Mouse (Mus musculus): ENCODE data around the gene Rbfox1. TPM values are rescaled to one million over a fixed set of nuclear protein-coding genes. Genes with fewer than 3 reads are reported as not detected.

Gene Rbfox1
- polyA plus RNA-seq, 1 experiment from 2014 or later, result 13.9 TPM

DNA sequence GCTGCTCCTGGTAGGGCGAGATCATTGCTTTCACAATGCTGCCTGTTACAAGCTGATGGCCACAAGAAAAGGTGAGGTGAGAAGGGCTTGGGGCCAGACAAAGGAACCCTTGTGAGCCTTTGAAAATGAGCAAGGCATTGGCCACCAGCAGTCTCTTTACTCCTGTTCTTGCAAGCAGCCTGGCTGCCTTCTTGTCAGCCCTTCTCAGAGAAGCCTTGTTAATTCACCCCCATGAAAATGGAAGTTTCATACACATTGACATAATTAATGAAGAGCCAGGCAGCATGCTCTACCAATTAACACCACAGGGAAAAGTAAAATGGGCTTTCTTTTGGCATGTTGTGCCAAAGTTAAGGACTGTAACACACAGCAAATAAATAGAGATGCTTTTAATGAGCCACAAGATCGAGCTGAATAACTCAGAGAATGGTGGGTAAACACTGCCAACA, 1076.8 kb downstream of the Rbfox1 start:
- no peaks in the 10 kb centered on the region for H3K36me3 ChIP-seq (ENCODE audit: control insufficient read depth, insufficient read depth, low read length)
- WGBS, result 37% methylated on average over 2 of the region's 2 CpGs
- no peak overlapping the region for H3K27ac ChIP-seq (replicated peaks; ENCODE audit: low read depth, low read length)
- H3K9ac ChIP-seq (ENCODE audit: low read depth, low read length), result no peak overlapping the region
- ATAC-seq (ENCODE audit: low read depth), result no peak
- no peaks in the 10 kb centered on the region for H3K27me3 ChIP-seq (replicated peaks; ENCODE audit: control insufficient read depth, insufficient read depth, low read length)
- no peaks in the 10 kb centered on the region; the same call in 1 of the 2 replicates for H3K4me1 ChIP-seq (ENCODE audit: control insufficient read depth, insufficient read depth, low read length)
- DNase-seq (ENCODE audit: low spot score), result no peak
- no peaks in the 10 kb centered on the region for H3K9me3 ChIP-seq (ENCODE audit: control insufficient read depth, low read length)
- H3K4me2 ChIP-seq (ENCODE audit: low read depth, low read length), result no peak overlapping the region
- H3K4me3 ChIP-seq (ENCODE audit: low read depth, low read length), result no peak overlapping the region

DNA sequence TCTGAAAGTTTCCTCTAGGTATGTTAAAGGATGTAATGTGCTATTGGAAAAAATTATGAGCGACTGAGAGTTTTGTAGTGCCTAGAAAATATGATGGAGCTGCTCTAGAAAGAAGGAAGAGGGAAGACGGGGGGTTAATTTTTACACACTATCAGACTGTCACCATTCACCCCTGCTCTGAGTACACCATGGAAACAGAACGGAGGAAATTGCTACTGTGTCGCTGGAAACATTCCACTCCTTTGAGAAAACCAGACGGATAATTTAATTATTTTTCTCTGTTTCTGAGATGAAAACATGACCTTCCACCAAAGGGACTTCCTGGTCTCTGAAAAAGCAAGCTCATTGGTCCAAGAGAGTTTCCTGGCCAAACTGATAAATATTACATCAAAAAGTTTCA, 1077.4 kb downstream of the Rbfox1 start:
- Histone ChIP-seq H3K4me3 (ENCODE audit: low read depth, low read length) (no peak overlapping the region), H3K4me1 (ENCODE audit: control insufficient read depth, insufficient read depth, low read length) (no peaks in the 10 kb centered on the region; the same call in 1 of the 2 replicates), H3K27me3 (replicated peaks; ENCODE audit: control insufficient read depth, insufficient read depth, low read length) (no peaks in the 10 kb centered on the region), H3K4me2 (ENCODE audit: low read depth, low read length) (no peak overlapping the region), H3K27ac (replicated peaks; ENCODE audit: low read depth, low read length) (no peak overlapping the region), H3K36me3 (ENCODE audit: control insufficient read depth, insufficient read depth, low read length) (no peaks in the 10 kb centered on the region), H3K9me3 (ENCODE audit: control insufficient read depth, low read length) (no peaks in the 10 kb centered on the region), H3K9ac (ENCODE audit: low read depth, low read length) (no peak overlapping the region)
- 33% methylated on average over 5 of the region's 5 CpGs for WGBS
- no peak for ATAC-seq (ENCODE audit: low read depth)
- no peak for DNase-seq (ENCODE audit: low spot score)

DNA sequence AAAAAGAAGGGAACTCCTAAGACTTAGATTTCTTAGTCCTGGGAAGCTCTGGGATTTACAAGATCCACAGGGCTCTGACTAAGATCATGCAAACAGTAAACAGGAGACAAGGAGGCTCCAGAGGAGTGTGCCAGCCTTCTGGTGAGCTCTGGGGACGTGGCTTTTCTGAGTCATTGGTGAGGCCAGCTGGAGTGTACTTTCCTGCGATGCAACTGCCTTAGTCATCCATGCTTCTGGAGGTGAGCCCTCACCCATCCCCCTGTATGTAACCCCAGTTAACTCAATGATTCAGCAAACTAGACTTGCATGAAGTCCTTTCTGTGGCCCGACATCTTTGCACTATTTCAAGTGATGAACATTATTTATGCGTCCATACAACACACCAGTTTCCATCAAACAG, 1078.4 kb downstream of the Rbfox1 start:
- Histone ChIP-seq H3K27ac (replicated peaks; ENCODE audit: low read depth, low read length) (no peak overlapping the region), H3K9me3 (ENCODE audit: control insufficient read depth, low read length) (no peaks in the 10 kb centered on the region), H3K36me3 (ENCODE audit: control insufficient read depth, insufficient read depth, low read length) (no peaks in the 10 kb centered on the region), H3K4me2 (ENCODE audit: low read depth, low read length) (no peak overlapping the region), H3K9ac (ENCODE audit: low read depth, low read length) (no peak overlapping the region), H3K27me3 (replicated peaks; ENCODE audit: control insufficient read depth, insufficient read depth, low read length) (no peaks in the 10 kb centered on the region), H3K4me1 (ENCODE audit: control insufficient read depth, insufficient read depth, low read length) (no peaks in the 10 kb centered on the region; the same call in 1 of the 2 replicates), H3K4me3 (ENCODE audit: low read depth, low read length) (no peak overlapping the region)
- 83% methylated on average over 4 of the region's 4 CpGs for WGBS
- DNase-seq (ENCODE audit: low spot score) (no peak), ATAC-seq (ENCODE audit: low read depth) (no peak)

DNA sequence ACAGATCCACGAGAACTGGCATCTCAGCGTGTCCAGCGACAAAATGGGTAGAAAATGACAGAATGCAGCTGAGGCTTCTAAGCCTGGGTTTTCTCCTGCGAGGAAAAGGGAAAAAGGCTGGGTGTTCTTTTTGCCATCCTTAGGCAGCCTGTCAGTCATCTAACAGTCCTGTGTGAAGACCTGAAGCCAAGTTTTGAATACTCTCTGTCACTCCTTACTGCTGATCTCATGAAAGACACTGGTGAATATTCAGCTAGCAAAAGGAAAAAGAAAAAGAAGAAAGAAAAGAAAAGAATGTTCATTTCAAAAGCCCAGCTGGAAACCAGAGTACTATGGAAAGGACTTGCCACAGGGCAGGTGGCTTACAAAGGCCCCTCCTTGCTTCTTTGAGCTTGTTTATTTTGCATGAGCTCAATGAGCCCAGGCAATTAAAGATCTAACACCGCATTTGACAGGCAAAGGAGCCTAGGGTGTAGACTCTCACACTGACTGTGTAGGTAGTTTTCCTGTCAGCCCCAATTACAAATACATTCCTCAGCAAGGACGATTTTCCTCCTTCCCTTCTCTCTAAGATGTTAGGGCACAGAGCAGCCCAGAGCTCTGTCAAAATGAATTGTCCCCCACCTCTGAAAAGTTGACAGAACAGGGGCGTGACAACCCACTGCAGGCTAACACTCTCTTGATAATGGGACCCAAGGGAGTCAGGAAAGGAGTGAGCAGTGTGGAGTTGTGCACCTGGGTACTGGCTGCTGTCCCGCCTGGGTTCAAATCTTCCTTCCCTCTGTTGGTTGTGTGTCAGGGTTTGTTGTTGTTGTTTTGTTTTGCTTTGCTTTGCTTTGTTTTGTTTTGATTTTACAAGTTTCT, 1079.8 kb downstream of the Rbfox1 start:
- Histone ChIP-seq H3K9ac (ENCODE audit: low read depth, low read length) (no peak overlapping the region), H3K4me2 (ENCODE audit: low read depth, low read length) (no peak overlapping the region), H3K27me3 (replicated peaks; ENCODE audit: control insufficient read depth, insufficient read depth, low read length) (no peaks in the 10 kb centered on the region), H3K4me3 (ENCODE audit: low read depth, low read length) (no peak overlapping the region), H3K27ac (replicated peaks; ENCODE audit: low read depth, low read length) (no peak overlapping the region), H3K36me3 (ENCODE audit: control insufficient read depth, insufficient read depth, low read length) (no peaks in the 10 kb centered on the region), H3K4me1 (ENCODE audit: control insufficient read depth, insufficient read depth, low read length) (no peaks in the 10 kb centered on the region; the same call in 1 of the 2 replicates), H3K9me3 (ENCODE audit: control insufficient read depth, low read length) (no peaks in the 10 kb centered on the region)
- ATAC-seq (ENCODE audit: low read depth) (no peak), DNase-seq (ENCODE audit: low spot score) (no peak)
- WGBS, result 10% methylated on average over 8 of the region's 8 CpGs

DNA sequence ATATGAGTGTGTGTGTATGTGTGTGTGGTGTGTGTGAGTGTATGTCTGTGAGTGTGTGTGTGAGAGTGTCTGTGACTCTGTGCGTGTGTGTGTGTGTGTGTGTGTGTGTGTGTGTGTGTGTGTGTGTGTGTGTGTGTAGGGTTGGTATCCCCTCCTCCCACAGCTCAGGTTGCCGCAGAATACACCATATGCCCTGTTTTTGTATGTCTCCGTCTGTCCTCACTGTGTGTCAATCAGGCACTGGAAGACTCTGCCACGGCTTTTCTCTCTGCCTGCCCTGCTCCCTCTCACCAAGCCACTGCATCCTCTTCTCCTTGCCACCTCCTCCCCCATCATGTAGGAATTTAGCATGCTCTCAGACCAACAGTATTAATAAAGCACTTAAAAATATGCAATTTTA, 1084.8 kb downstream of the Rbfox1 start:
- Histone ChIP-seq H3K9ac (ENCODE audit: low read depth, low read length) (no peak overlapping the region), H3K36me3 (ENCODE audit: control insufficient read depth, insufficient read depth, low read length) (no peaks in the 10 kb centered on the region), H3K4me2 (ENCODE audit: low read depth, low read length) (no peak overlapping the region), H3K27ac (replicated peaks; ENCODE audit: low read depth, low read length) (no peak overlapping the region), H3K9me3 (ENCODE audit: control insufficient read depth, low read length) (no peaks in the 10 kb centered on the region), H3K4me3 (ENCODE audit: low read depth, low read length) (no peak overlapping the region), H3K27me3 (replicated peaks; ENCODE audit: control insufficient read depth, insufficient read depth, low read length) (no peaks in the 10 kb centered on the region), H3K4me1 (ENCODE audit: control insufficient read depth, insufficient read depth, low read length) (no peaks in the 10 kb centered on the region)
- DNase-seq (ENCODE audit: low spot score) (no peak), ATAC-seq (ENCODE audit: low read depth) (no peak)
- WGBS, result 94% methylated on average over 2 of the region's 4 CpGs

DNA sequence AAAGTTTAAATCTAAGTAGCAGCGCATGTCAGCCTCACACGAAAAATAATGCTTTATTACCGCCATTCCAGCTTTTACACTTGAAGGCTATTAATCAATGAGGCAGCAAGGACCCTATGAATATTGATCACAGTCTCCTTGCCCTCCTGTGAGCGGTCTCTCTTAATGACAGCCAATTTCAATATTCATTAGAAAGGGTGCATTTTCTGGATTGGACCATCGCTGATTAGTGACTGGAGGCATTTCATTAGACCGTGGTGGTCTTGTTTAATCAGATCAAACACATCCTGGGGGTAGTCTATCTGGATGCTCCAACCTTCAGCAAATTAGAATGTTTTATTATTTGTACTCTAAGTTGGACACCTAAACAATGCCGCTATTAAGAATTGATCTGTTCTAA, 1091.2 kb downstream of the Rbfox1 start:
- Histone ChIP-seq H3K4me1 (ENCODE audit: control insufficient read depth, insufficient read depth, low read length) (no peaks in the 10 kb centered on the region), H3K9me3 (ENCODE audit: control insufficient read depth, low read length) (no peaks in the 10 kb centered on the region), H3K4me3 (ENCODE audit: low read depth, low read length) (no peak overlapping the region), H3K27ac (replicated peaks; ENCODE audit: low read depth, low read length) (no peak overlapping the region), H3K27me3 (replicated peaks; ENCODE audit: control insufficient read depth, insufficient read depth, low read length) (no peaks in the 10 kb centered on the region), H3K4me2 (ENCODE audit: low read depth, low read length) (no peak overlapping the region), H3K9ac (ENCODE audit: low read depth, low read length) (no peak overlapping the region), H3K36me3 (ENCODE audit: control insufficient read depth, insufficient read depth, low read length) (no peaks in the 10 kb centered on the region)
- DNase-seq (ENCODE audit: low spot score), result no peak
- no peak for ATAC-seq (ENCODE audit: low read depth)
- 84% methylated on average over 7 of the region's 7 CpGs for WGBS

DNA sequence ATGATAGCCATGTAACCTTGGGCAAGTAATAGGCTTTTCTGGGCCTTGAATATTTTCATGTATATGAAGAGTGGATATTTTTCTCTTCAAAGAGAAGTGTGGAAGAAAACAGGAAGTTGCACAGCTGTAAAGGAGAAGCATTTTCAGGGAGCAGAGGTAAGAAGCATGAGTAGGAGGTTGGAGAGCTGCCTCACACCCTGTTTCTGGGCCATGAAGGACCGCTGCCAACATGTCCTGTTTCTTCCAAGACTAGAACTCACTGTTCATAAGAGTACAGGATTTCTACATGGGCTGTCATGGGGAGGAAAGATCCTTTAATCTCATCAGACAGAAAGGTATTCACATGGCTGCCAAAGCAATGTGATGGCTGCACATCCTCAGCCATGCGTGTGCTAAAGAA, 1098.8 kb downstream of the Rbfox1 start:
- 98% methylated on average over 2 of the region's 2 CpGs for WGBS
- ATAC-seq (ENCODE audit: low read depth), result no peak
- Histone ChIP-seq H3K9me3 (ENCODE audit: control insufficient read depth, low read length) (no peaks in the 10 kb centered on the region), H3K36me3 (ENCODE audit: control insufficient read depth, insufficient read depth, low read length) (no peaks in the 10 kb centered on the region), H3K27me3 (replicated peaks; ENCODE audit: control insufficient read depth, insufficient read depth, low read length) (no peaks in the 10 kb centered on the region), H3K9ac (ENCODE audit: low read depth, low read length) (no peak overlapping the region), H3K4me2 (ENCODE audit: low read depth, low read length) (no peak overlapping the region), H3K4me1 (ENCODE audit: control insufficient read depth, insufficient read depth, low read length) (no peaks in the 10 kb centered on the region), H3K27ac (replicated peaks; ENCODE audit: low read depth, low read length) (no peak overlapping the region), H3K4me3 (ENCODE audit: low read depth, low read length) (no peak overlapping the region)
- no peak for DNase-seq (ENCODE audit: low spot score)

DNA sequence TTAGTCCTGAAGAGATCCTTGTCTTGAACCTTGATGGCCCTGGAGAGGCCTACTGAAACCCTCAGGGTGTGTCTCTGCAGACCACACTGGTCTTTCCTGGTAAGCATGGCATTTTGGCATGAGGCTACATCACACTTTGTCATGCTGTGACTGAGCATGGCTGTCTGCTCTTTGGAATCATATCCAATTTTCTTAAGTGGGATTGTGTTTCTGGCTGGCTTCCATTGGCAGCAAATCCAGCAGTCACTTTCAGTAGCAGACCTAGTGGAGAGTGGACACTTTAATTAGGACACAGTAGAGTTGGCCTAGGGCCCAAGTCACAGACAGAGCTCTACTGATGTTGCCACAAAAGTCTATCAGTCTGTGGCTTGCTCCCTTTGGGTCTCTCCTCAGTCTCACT, 1100.9 kb downstream of the Rbfox1 start:
- no peaks in the 10 kb centered on the region for H3K36me3 ChIP-seq (ENCODE audit: control insufficient read depth, insufficient read depth, low read length)
- H3K27ac ChIP-seq (replicated peaks; ENCODE audit: low read depth, low read length), result no peak overlapping the region
- peak; percentile 11 for DNase-seq (ENCODE audit: low spot score)
- H3K9ac ChIP-seq (ENCODE audit: low read depth, low read length), result no peak overlapping the region
- peak; percentile 22; the same call in 1 of the 2 replicates for ATAC-seq (ENCODE audit: low read depth)
- H3K9me3 ChIP-seq (ENCODE audit: control insufficient read depth, low read length), result no peaks in the 10 kb centered on the region
- H3K27me3 ChIP-seq (replicated peaks; ENCODE audit: control insufficient read depth, insufficient read depth, low read length), result no peaks in the 10 kb centered on the region
- no peaks in the 10 kb centered on the region for H3K4me1 ChIP-seq (ENCODE audit: control insufficient read depth, insufficient read depth, low read length)
- no peak overlapping the region for H3K4me3 ChIP-seq (ENCODE audit: low read depth, low read length)
- H3K4me2 ChIP-seq (ENCODE audit: low read depth, low read length), result no peak overlapping the region

DNA sequence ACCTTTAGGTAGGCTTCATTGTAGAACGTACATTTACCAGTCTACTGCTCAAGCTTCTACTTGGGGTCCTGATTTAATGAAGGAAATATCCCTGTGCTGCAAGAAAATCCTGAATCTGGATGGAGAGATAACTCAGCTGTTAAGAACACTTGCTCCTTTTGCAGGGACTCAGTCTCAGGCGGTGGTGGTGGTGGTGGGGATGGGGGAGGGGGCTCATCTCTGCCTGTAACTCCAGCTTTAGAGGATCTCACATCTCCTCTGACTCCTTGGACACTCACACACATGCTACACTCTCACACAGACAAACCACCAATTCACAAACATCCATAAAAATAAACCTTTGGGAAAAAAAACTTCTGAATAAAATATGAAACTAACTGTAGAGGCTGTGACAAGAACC, 1101.3 kb downstream of the Rbfox1 start:
- WGBS, result 76% methylated on average over 2 of the region's 2 CpGs

More for the DNA sequence above, 1101.3 kb downstream of the Rbfox1 start:
- no peak for ATAC-seq (ENCODE audit: low read depth)
- no peak overlapping the region for H3K9ac ChIP-seq (ENCODE audit: low read depth, low read length)
- no peak overlapping the region for H3K4me2 ChIP-seq (ENCODE audit: low read depth, low read length)
- H3K9me3 ChIP-seq (ENCODE audit: control insufficient read depth, low read length), result no peaks in the 10 kb centered on the region
- H3K27ac ChIP-seq (replicated peaks; ENCODE audit: low read depth, low read length), result no peak overlapping the region
- DNase-seq (ENCODE audit: low spot score), result no peak
- H3K36me3 ChIP-seq (ENCODE audit: control insufficient read depth, insufficient read depth, low read length), result no peaks in the 10 kb centered on the region
- no peaks in the 10 kb centered on the region for H3K4me1 ChIP-seq (ENCODE audit: control insufficient read depth, insufficient read depth, low read length)
- H3K4me3 ChIP-seq (ENCODE audit: low read depth, low read length), result no peak overlapping the region
- H3K27me3 ChIP-seq (replicated peaks; ENCODE audit: control insufficient read depth, insufficient read depth, low read length), result no peaks in the 10 kb centered on the region

All from embryonic facial prominence, embryonic 14.5 days (tissue).